Mouse (Mus musculus): ENCODE data around the gene Cep131. TPM values are rescaled to one million over a fixed set of nuclear protein-coding genes. Genes with fewer than 3 reads are reported as not detected.

Gene Cep131
- polyA plus RNA-seq, 1 experiment = 10.1 TPM

DNA sequence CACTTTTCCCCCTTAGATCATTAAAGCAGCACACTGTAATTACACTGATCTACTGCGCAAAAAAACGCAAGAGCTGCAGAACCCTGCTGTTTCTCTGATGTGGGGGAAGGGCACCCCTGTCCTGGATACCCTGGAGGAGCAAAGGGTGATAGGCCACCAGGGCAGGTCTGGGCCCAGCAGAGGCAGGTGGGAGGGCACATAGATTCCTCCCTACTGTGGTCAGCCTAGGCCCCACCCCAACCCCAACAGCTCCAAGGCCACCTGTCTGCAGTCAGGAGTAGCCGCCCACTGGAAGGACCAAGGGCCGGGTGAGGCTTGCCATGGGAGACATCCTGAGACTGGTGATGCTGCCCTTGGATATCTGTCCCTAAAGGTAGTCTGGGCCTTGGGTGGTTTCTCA is 41.3 kb downstream of the Cep131 start:
- no peak overlapping the region for H3K27ac ChIP-seq (ENCODE audit: insufficient read depth, low read length)
- 0 out of 2 replicates have a peak, but pooled peaks cover 4% of the 10 kb centered on the region for H3K4me1 ChIP-seq (ENCODE audit: control insufficient read depth, insufficient read depth, low read length)
- H3K4me3 ChIP-seq (ENCODE audit: insufficient read depth, low read length) = no peak overlapping the region
- no peak for TF ChIP-seq POLR2A (IDR thresholded peaks at IDR 0.05; ENCODE audit: low read depth, low read length)
- TF ChIP-seq CTCF (IDR thresholded peaks at IDR 0.05; ENCODE audit: borderline replicate concordance, insufficient read depth, low read length) = no peak

DNA sequence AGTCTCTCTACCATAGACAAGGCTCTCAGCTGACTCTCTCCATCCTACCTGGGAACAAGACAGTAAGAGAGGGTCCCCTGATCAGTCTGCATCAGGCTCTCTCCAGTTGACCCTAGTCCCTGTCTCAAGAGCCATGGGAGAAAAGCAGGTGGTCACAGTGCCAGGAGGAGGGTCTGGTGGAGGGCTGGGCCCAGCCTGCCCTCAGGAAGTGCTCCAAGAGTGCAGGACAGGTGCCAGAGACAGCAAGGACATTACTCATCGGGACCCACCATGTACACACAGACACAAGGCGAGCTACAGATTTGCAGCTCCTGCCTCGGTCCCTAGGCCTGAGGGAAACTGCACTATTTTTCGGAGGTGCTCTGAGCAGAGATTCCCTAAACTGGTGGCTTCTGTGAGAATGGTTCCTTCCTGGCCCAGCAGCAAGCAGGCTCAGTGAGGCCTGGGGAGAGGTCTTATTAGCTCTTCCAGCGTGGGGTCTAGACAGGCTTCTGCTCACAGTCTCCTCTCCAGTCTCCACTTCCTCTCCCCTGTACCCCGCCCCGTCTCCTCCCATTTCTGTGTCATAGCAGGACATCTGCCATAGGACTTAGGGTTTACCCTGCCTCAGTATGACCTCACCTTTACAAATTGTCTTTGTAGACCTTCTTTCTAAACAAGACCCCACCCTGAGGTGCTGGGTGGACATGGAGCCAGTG is 44.3 kb downstream of the Cep131 start:
- no peak for TF ChIP-seq CTCF (IDR thresholded peaks at IDR 0.05; ENCODE audit: borderline replicate concordance, insufficient read depth, low read length)
- no peak for TF ChIP-seq POLR2A (IDR thresholded peaks at IDR 0.05; ENCODE audit: low read depth, low read length)
- Histone ChIP-seq H3K27ac (ENCODE audit: insufficient read depth, low read length) (no peak overlapping the region), H3K4me1 (ENCODE audit: control insufficient read depth, insufficient read depth, low read length) (0 out of 2 replicates have a peak, but pooled peaks cover 4% of the 10 kb centered on the region), H3K4me3 (ENCODE audit: insufficient read depth, low read length) (no peak overlapping the region)

DNA sequence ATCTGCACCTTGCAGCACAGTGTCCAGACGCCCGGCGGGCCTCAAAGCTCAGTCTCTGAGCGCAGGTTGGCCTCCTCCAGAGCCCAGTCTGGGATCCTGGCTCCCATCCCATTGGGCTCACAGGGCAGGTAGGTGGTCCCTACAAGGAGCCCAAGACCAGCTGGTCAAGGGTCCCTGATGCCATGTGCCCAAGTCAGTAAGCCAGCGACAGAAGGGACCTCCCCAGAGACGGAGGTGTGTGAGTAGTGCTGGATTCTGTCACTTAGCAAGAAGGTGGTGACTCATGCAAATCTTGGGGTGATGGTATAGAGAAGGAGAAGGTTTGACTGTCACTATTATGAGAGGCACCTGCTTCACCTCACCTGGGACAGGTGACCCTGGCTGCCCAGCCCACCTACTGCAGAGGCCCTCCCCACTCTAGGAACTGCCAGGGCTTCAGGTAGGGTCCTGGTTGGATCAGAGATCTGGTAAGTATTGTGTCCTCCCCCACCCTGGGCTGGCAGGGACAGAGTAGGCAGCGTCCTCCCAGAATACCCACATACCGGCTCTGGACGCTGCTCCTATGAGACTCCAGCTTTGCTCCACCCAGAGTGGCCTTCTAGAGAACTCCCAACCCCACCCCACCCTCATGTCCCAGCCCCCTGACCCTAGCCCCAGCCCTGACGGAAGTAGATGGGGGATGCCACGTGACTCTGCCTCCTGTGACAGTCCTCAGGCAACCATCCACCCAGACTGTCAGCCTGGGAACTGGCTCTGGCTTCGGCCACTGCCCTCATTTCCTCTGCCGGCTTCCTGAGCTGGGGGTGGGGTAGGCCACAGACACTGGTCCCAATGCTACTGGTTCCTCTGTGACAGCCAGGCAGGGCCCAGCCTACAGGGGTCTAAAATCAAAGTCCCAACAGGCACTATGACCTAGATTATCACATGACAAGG is 45.2 kb downstream of the Cep131 start:
- H3K4me1 ChIP-seq (ENCODE audit: control insufficient read depth, insufficient read depth, low read length) = 0 out of 2 replicates have a peak, but pooled peaks cover 4% of the 10 kb centered on the region
- H3K27ac ChIP-seq (ENCODE audit: insufficient read depth, low read length) = no peak overlapping the region
- H3K4me3 ChIP-seq (ENCODE audit: insufficient read depth, low read length) = no peak overlapping the region
- no peak for TF ChIP-seq POLR2A (IDR thresholded peaks at IDR 0.05; ENCODE audit: low read depth, low read length)
- no peak for TF ChIP-seq CTCF (IDR thresholded peaks at IDR 0.05; ENCODE audit: borderline replicate concordance, insufficient read depth, low read length)

DNA sequence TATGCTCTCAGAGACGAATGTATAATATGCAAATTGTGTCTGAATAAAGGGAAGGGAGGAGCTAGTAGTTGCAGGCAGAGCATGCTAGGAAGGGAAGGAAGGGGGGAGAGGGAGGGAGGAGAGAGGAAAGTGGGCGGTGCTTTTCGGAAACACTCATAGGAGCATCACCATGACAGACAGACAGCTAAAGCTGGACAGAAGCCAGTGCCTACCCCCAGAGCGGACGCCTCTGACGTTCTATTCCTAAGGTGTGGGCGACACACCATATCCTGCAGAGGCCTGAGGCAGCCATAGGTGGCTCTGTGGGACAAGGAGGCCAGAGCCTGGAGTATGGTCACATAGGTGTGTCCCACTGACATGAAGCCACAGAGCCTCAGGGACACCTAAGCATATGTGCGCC is 46.2 kb downstream of the Cep131 start:
- TF ChIP-seq CTCF (IDR thresholded peaks at IDR 0.05; ENCODE audit: borderline replicate concordance, insufficient read depth, low read length) = no peak
- TF ChIP-seq POLR2A (IDR thresholded peaks at IDR 0.05; ENCODE audit: low read depth, low read length) = no peak
- no peak overlapping the region for H3K4me3 ChIP-seq (ENCODE audit: insufficient read depth, low read length)
- H3K27ac ChIP-seq (ENCODE audit: insufficient read depth, low read length) = no peak overlapping the region
- 0 out of 2 replicates have a peak, but pooled peaks cover 4% of the 10 kb centered on the region for H3K4me1 ChIP-seq (ENCODE audit: control insufficient read depth, insufficient read depth, low read length)

DNA sequence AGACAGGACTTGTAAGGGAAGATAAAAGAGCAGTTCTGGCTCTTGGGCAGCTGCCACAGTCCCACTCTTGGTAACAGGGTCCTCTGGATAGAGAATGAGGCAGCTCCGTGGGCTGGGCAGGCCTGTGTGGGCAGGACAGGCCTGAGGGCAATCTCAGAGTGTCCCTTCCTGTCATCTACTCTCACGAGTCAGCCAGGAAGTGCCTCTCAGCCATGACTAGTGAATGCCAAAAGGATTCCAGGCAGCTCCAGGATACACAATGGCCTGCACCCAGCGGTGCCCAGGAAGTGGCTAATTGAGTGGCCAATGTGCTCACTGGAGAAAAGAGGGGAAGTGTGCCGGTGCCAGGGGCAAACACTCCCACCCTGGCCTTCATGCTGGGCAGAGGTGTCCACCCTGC is 47.0 kb downstream of the Cep131 start:
- TF ChIP-seq CTCF (IDR thresholded peaks at IDR 0.05; ENCODE audit: borderline replicate concordance, insufficient read depth, low read length) (no peak), POLR2A (IDR thresholded peaks at IDR 0.05; ENCODE audit: low read depth, low read length) (no peak)
- Histone ChIP-seq H3K4me3 (ENCODE audit: insufficient read depth, low read length) (no peak overlapping the region), H3K4me1 (ENCODE audit: control insufficient read depth, insufficient read depth, low read length) (0 out of 2 replicates have a peak, but pooled peaks cover 4% of the 10 kb centered on the region), H3K27ac (ENCODE audit: insufficient read depth, low read length) (no peak overlapping the region)

DNA sequence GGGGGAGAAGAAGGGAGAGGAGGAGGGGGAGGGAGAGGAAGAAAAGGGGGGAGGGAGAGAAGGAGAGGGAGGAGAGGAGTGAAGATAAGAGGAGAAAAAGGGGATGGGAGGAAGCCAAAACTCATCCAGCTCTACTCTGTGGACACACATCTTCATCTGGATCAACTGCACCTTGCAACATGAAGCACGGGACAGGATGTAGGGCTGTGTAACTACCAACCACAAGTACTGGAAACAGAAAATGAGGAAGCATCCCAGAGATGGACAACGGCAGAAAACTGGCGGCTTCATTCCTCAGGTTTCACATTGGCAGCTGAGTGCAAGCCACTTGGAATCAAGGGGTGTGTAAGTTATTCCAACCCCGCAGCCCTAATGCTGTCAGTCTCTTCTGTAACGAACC is 51.9 kb downstream of the Cep131 start:
- TF ChIP-seq POLR2A (IDR thresholded peaks at IDR 0.05; ENCODE audit: low read depth, low read length) (no peak), CTCF (IDR thresholded peaks at IDR 0.05; ENCODE audit: borderline replicate concordance, insufficient read depth, low read length) (no peak)
- Histone ChIP-seq H3K4me3 (ENCODE audit: insufficient read depth, low read length) (no peak overlapping the region), H3K27ac (ENCODE audit: insufficient read depth, low read length) (no peak overlapping the region), H3K4me1 (ENCODE audit: control insufficient read depth, insufficient read depth, low read length) (no peaks in the 10 kb centered on the region)

DNA sequence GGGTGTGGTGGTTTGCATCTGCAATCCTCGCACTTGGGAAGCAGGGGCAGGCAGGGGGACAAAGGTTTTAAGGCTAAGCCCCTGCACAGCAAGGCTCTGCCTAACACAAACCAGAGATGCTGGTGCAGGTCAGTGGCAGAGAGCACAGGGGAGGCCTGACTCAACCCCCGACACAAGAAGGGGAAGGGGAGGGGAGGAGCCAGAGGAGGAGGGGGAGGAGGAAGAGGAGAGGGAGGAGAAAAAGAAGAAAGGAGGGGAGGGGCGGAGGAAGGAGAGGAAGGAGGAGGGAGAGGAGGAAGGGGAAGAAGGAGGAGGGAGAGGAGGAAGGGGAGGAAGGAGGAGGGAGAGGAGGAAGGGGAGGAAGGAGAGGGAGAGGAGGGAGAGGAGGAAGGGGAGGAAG is 52.3 kb downstream of the Cep131 start:
- Histone ChIP-seq H3K27ac (ENCODE audit: insufficient read depth, low read length) (no peak overlapping the region), H3K4me3 (ENCODE audit: insufficient read depth, low read length) (no peak overlapping the region), H3K4me1 (ENCODE audit: control insufficient read depth, insufficient read depth, low read length) (no peaks in the 10 kb centered on the region)
- no peak for TF ChIP-seq CTCF (IDR thresholded peaks at IDR 0.05; ENCODE audit: borderline replicate concordance, insufficient read depth, low read length)
- TF ChIP-seq POLR2A (IDR thresholded peaks at IDR 0.05; ENCODE audit: low read depth, low read length) = no peak

DNA sequence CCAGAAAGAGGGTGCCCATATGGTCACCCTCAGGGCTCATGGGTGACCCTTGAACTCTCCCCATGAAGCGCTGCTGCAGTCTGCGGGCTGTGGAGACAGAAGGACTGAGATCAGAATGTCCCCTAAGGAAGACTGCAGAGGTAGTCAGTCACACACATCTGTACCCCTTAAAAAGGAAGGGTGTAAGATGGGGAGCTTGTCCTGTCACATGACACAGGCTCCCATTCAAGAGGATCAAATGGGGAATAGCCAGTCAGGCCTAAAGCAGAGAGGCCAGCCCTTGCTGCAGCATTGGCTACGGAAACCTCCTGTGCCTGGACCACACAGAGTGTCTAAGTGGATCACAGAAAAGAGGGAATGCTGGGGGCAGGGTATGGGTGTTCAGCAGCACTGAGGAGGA is 53.2 kb downstream of the Cep131 start:
- Histone ChIP-seq H3K4me3 (ENCODE audit: insufficient read depth, low read length) (no peak overlapping the region), H3K27ac (ENCODE audit: insufficient read depth, low read length) (no peak overlapping the region), H3K4me1 (ENCODE audit: control insufficient read depth, insufficient read depth, low read length) (no peaks in the 10 kb centered on the region)
- TF ChIP-seq POLR2A (IDR thresholded peaks at IDR 0.05; ENCODE audit: low read depth, low read length) = no peak
- TF ChIP-seq CTCF (IDR thresholded peaks at IDR 0.05; ENCODE audit: borderline replicate concordance, insufficient read depth, low read length) = no peak

DNA sequence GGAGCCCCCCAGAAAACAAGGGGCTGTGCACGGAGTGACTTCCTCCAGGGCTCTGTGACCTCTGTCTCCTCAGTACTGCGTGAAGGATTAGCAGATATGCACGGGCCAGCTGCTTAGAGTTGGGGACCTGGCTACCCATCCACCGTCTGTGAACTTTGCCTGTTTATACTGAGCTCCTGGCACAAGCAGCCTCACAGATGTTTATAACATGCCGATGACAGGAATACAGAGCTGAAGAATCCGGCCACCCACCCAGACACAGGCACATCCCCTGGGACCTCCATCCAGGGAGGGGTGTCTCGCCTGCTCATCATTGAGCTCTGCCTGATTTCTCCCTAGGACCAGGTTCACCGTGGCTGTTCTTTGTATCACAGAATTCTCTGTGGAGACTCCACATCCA is 54.6 kb downstream of the Cep131 start:
- Histone ChIP-seq H3K4me3 (ENCODE audit: insufficient read depth, low read length) (no peak overlapping the region), H3K4me1 (ENCODE audit: control insufficient read depth, insufficient read depth, low read length) (no peaks in the 10 kb centered on the region), H3K27ac (ENCODE audit: insufficient read depth, low read length) (no peak overlapping the region)
- TF ChIP-seq POLR2A (IDR thresholded peaks at IDR 0.05; ENCODE audit: low read depth, low read length) (no peak), CTCF (IDR thresholded peaks at IDR 0.05; ENCODE audit: borderline replicate concordance, insufficient read depth, low read length) (no peak)
